Mouse (Mus musculus) T-helper 1 cell (primary cell): Measurements from ENCODE around the gene Grb14.

Experiments used
- in situ Hi-C: fragments of 300-600 bp; cut with MboI, MseI; formaldehyde crosslinking; loops from one replicate; pipeline ENCODE4 v1.15.1; 2025; ENCODE audit warnings: high pct_unique_total_duplicates

Gene Grb14

DNA sequence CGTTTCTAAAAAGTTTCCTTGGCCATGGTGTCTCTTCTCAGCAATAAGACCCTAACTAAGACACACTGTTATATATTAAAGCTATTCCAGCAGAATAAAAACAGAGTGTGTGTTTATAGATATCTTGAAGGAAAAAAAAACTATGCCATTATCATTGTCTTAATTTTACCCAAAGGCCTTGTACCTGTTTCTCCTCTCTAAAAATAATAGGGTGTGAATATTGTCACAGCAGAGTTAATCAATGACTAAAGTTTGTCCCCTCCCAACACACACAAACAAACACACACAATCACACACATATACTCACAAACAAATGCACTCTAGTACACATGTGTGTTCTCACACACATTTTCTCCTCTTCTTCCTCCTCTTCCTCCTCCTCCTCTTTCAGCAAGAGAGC lies at the start of gene Grb14:
Grb14 (minus strand) TSS at position 101 of the 400 bp plus-strand sequence.
- in situ Hi-C loops: no loop called here

GRCm38 (mm10) chr2:65072205-65072604 lies 47.4 kb upstream of the Grb14 start:
- in situ Hi-C loops: no loop called here

DNA sequence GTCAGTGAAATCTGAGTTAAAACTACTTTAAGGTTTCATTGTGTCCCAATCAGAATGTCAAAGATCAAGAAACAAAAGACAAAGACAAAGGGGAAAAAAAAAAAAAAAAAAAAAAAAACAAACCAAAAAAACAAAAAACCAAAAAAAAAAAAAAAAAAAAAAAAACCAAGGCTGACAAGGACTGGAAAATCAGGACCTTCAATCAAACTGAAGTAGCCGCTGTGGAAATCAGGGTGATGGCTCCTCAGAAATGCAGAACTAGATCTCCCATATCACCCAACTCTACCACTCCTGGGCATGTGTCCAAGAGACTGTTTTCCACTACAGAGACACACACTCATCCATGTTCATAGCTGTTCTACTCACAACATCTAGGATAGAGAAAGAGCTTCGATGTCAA lies 29.0 kb upstream of the Grb14 start:
- in situ Hi-C loops: no loop called here

GRCm38 (mm10) chr2:65052191-65053012 lies 27.6 kb upstream of the Grb14 start:
- in situ Hi-C loops: no loop called here

DNA sequence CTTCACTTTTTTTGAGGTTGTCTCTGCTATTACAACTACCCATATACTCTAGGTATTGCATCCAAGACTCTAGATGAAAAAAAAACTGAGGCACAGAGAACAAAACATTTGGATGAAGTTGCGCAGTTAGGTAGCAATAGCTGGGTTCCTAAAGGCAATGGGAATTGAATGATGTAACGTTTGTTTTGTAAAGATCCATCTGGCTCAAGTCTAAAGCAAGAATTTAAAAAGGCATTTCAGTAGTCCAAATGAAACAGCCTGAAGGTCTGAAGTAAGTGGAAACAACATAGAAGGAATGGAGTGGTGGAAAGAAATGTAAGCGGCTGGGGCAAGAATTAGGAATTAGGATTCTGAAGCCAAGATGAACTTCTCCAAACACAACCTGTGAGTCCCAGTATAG lies 26.0 kb upstream of the Grb14 start:
- in situ Hi-C loops: no loop called here

GRCm38 (mm10) chr2:65048234-65049017 lies 23.6 kb upstream of the Grb14 start:
- in situ Hi-C loops: no loop called here

GRCm38 (mm10) chr2:65038164-65038563 lies 13.4 kb upstream of the Grb14 start:
- in situ Hi-C loops: no loop called here

GRCm38 (mm10) chr2:65037546-65037945 lies 12.8 kb upstream of the Grb14 start:
- in situ Hi-C loops: no loop called here

GRCm38 (mm10) chr2:65022363-65023240 lies 2.2 kb downstream of the Grb14 start:
- in situ Hi-C loops: no loop called here

- in situ Hi-C loops: no loop called here
Observed at GRCm38 (mm10) chr2:65021691-65022362, 3.0 kb downstream of the Grb14 start.

GRCm38 (mm10) chr2:65017375-65017774 lies 7.4 kb downstream of the Grb14 start:
- in situ Hi-C loops: no loop called here

GRCm38 (mm10) chr2:65014552-65014951 lies 10.2 kb downstream of the Grb14 start:
- in situ Hi-C loops: no loop called here

GRCm38 (mm10) chr2:65010105-65010504 lies 14.7 kb downstream of the Grb14 start:
- in situ Hi-C loops: no loop called here

DNA sequence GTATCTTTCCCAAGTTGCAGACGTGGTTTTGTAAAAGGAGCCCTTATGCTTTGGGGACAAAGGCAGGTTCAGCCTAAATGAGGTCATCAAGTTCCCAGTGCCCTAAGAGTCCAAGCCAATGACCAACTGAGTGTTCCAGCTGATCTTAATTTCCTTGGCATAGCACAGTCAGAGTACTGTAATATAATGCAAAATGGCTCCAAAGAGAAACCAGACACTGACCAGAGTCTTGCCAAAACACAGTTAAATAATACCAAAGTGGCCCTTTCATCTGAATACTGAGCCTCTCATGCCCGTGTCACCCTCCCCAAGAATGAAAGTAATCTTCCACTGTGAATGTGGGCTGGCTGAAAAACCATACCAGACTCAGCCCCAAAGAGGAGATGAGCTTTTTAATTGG lies 17.4 kb downstream of the Grb14 start:
- in situ Hi-C loops: no loop called here

- in situ Hi-C loops: no loop called here
Observed at GRCm38 (mm10) chr2:65005044-65005443, 19.7 kb downstream of the Grb14 start.

DNA sequence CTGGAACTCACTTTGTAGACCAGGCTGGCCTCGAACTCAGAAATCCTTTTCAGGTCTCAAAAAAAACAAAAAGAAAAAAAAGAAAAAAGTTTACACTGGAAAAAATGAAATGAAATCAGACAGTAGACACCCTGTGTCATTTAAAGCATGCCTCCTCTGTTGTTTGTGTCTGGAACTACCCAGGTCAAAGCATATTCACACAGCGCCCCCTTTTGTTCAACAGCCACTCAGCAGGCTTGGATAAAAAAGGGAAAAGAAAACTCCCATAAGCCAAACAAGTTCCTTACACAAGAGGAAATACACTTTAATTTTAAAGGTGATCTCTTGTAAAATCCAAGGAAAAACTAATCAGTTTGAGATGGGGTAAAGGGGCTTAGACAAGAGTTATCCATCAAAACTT lies 21.4 kb downstream of the Grb14 start:
- in situ Hi-C loops: no loop called here

- in situ Hi-C loops: no loop called here
Observed at GRCm38 (mm10) chr2:65002631-65003030, 22.2 kb downstream of the Grb14 start.

- in situ Hi-C loops: no loop called here
Observed at GRCm38 (mm10) chr2:64995048-64995447, 29.7 kb downstream of the Grb14 start.

DNA sequence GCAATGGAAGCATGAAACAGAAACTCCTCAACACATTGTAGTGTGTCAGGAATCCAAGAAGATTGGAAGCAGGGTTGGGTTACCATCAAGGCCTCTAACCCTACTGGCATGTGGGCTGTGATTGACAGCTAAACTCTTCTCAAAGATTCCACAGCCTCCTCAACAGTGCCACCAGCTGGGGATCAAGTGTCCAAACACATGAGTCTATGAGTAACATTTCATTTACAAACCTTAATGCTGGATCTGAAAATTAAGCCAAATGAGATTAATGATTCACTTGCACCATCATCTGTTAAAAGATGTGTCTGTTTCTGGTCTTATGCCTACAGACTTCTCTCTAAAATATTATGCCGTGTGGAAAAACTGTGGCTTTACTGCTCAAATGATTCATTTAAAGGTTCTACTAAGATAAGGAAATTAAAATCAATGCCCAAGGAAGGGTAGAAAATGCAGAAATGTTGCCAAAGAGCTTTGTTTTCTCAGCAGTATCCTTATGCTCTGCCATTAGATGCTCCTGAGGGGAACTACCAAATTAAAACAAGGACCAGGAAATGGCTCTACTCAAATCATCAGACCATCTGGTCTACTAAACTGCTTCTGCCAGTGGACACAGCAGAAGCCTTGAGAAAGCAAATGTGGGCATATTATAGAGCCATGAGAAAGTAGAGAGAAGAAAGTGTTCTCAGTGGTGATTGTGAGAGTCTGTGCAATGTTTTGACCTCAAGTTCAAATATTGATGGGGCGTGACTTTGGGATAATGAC lies 35.2 kb downstream of the Grb14 start:
- in situ Hi-C loops: no loop called here

- in situ Hi-C loops: no loop called here
Observed at GRCm38 (mm10) chr2:64987782-64988181, 37.0 kb downstream of the Grb14 start.

- in situ Hi-C loops: no loop called here
Observed at GRCm38 (mm10) chr2:64975546-64975945, 49.2 kb downstream of the Grb14 start.
